Mouse (Mus musculus): ENCODE results near the gene Ewsr1.

DNA sequence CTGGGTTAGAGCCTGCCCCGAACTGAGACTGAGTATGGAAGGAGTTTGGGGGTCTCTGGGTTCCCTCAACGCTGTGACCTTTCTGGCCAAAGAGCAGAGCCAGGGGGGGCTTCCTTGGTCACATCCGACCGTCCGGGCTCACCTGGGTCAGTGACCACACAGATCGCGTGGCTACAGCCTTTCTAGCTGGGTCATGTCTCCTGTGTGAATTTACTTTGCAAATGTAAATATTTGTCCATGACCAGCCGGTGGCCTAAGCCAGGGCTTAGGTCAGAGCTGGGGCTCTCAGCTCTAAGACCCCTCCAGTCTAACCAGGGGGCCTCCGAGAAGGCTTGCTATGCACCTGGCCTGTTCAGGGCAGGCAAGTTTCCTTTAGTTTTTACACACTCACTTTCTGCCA lies 40.3 kb upstream of the Ewsr1 start:
- TF ChIP-seq CTCF (IDR thresholded peaks at IDR 0.05; ENCODE audit: low read depth, low read length) (no peak), POLR2A (IDR thresholded peaks at IDR 0.05; ENCODE audit: extremely low read depth, insufficient read depth, low read length) (no peak)
